Mouse (Mus musculus): Measurements from ENCODE around the gene Lin28b. TPM values are rescaled to one million over a fixed set of nuclear protein-coding genes. Genes with fewer than 3 reads are reported as not detected.
A peak's percentile ranks its signal among the peaks of the same experiment; 100 is the strongest.

Lin28b gene
- polyA plus RNA-seq, 1 experiment: 15.1 TPM

DNA sequence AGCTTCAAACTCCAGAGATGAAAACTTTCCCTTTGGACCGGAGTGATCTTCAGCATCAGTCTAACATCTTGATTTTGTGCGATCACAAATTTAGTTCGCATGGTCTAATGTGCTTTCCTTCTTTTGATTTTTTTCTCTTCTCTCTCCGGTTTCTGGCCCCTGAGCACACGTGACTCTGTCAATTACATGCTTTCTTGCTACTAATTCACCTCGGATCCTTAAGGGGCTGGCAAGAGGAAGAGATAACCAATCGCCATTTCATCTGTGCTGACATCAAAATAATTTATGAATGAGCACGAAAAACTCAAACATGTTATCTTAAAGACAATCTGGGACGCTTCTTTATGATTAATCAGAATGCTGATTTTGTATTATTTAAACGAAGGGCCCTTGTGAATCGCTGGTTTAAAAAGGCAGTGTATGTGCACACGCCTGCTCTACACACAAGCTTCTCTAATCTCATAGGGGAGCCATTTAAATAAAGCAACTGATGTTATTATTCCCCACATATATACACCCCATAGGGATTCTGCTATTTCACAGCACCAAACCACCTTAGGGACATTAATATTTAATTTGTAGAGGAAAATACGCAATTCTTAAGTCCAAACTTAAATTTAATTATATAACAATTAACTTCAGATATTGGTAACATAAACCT, 16.0 kb downstream of the Lin28b start:
- TF ChIP-seq CTCF (IDR thresholded peaks at IDR 0.05; ENCODE audit: borderline replicate concordance, extremely low read depth, insufficient read depth, insufficient read length) (no peak), POLR2A (IDR thresholded peaks at IDR 0.05; ENCODE audit: borderline replicate concordance, extremely low read depth, insufficient read depth, insufficient read length, poor library complexity, severe bottlenecking) (no peak)
- DNase-seq (ENCODE audit: low read depth): peak; percentile 80

DNA sequence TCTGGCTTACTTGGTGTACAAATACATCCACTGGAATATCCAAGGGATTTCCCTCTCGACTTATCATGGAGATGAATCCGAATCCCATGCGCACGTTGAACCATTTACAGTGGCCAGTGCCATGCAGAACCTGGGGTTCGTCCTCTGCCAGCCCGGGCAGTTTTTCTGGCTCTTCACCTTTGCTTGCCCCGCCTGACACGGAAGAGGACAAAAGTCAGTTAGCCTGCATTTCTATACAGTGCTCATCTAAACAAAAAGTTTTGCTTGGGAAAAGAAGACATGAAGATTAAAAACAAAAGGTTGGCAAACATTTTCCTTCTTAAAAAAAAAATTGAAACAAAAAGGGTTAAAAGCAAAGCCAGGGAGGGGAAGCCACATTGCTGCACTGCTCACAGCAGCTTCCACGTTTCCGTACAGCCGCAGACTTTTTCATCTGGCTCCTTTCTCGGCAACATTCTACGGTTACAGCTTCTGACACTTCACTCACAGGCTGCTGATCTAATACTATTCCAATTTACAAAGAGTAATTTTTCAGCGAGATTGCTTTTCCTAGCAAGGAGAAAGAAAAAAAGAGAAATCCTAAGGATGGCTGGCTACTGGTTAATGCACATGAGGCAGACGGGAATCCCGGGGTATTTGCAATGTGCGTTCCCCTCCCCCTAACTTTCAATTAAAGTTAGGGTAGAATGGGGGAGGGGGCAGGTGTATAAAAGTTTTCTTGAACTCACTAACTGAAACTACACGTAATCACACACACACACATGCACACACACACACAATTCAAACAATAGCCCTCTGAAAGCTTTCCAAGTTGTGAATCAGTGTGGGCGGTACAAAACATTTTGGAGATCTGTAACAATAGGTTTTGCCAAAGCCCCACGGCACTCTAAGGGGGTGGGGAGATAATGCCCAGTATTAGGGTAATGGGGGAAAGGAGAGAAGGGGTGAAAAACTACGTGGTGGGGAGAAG, 16.9 kb downstream of the Lin28b start:
- DNase-seq (ENCODE audit: low read depth): peak; percentile 68
- 0 out of 2 replicates have a peak, but pooled peaks have one; percentile 12 for TF ChIP-seq POLR2A (IDR thresholded peaks at IDR 0.05; ENCODE audit: borderline replicate concordance, extremely low read depth, insufficient read depth, insufficient read length, poor library complexity, severe bottlenecking)
- TF ChIP-seq CTCF (IDR thresholded peaks at IDR 0.05; ENCODE audit: borderline replicate concordance, extremely low read depth, insufficient read depth, insufficient read length): no peak

GRCm38 (mm10) chr10:45468180-45468915, 17.8 kb downstream of the Lin28b start:
- no peak for TF ChIP-seq POLR2A (IDR thresholded peaks at IDR 0.05; ENCODE audit: borderline replicate concordance, extremely low read depth, insufficient read depth, insufficient read length, poor library complexity, severe bottlenecking)
- no peak for TF ChIP-seq CTCF (IDR thresholded peaks at IDR 0.05; ENCODE audit: borderline replicate concordance, extremely low read depth, insufficient read depth, insufficient read length)
- peak; percentile 38 for DNase-seq (ENCODE audit: low read depth)

DNA sequence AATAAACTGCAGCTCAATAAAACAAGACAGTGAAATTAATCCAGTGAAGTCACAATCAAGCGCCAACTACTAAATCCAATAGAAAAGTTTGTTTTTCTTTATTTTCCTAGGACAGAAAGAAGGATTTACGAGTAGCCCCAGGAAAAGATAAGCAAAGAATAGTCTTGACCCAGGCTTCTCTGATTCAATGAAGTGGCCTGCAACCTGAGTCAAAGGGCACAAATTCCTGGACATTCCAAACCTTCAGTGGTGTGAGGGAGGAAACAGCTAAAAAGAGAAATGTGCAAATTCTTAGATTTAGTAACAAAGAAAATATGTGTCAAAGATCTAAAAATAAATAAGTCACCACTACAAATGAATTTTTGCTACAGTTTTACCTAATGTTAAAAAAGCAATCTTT, 27.6 kb downstream of the Lin28b start:
- DNase-seq (ENCODE audit: low read depth): no peak

DNA sequence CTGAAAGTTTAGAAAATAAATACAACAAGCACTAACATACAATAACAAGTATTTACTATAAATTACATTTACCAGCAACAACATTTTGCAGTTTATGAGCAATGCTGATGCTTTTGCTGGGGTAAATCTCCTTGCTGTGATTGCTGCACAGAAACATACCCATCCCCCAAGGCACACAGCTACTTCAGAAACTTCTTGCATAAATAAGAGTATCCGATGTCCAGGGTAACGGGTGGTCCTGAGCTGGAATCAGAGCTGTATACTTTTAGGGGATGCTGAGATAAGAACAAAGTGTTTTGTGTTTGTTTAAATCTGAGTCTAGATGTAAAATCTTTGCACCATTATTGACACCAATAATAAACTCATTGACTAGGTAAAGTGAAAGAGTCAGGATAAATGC, 28.1 kb downstream of the Lin28b start:
- TF ChIP-seq CTCF (IDR thresholded peaks at IDR 0.05; ENCODE audit: borderline replicate concordance, extremely low read depth, insufficient read depth, insufficient read length): no peak
- no peak for TF ChIP-seq POLR2A (IDR thresholded peaks at IDR 0.05; ENCODE audit: borderline replicate concordance, extremely low read depth, insufficient read depth, insufficient read length, poor library complexity, severe bottlenecking)
- peak; percentile 7 for DNase-seq (ENCODE audit: low read depth)

More for the DNA sequence above, 27.6 kb downstream of the Lin28b start:
- TF ChIP-seq POLR2A (IDR thresholded peaks at IDR 0.05; ENCODE audit: borderline replicate concordance, extremely low read depth, insufficient read depth, insufficient read length, poor library complexity, severe bottlenecking) (no peak), CTCF (IDR thresholded peaks at IDR 0.05; ENCODE audit: borderline replicate concordance, extremely low read depth, insufficient read depth, insufficient read length) (no peak)

GRCm38 (mm10) chr10:45446625-45447024, 39.6 kb downstream of the Lin28b start:
- no peak for DNase-seq (ENCODE audit: low read depth)

GRCm38 (mm10) chr10:45446215-45446614, 40.0 kb downstream of the Lin28b start:
- peak; percentile 83 for DNase-seq (ENCODE audit: low read depth)

More at GRCm38 (mm10) chr10:45446625-45447024, 39.6 kb downstream of the Lin28b start:
- TF ChIP-seq POLR2A (IDR thresholded peaks at IDR 0.05; ENCODE audit: borderline replicate concordance, extremely low read depth, insufficient read depth, insufficient read length, poor library complexity, severe bottlenecking): no peak
- TF ChIP-seq CTCF (IDR thresholded peaks at IDR 0.05; ENCODE audit: borderline replicate concordance, extremely low read depth, insufficient read depth, insufficient read length): no peak

GRCm38 (mm10) chr10:45422372-45422771, 63.8 kb downstream of the Lin28b start:
- DNase-seq (ENCODE audit: low read depth): no peak
- TF ChIP-seq POLR2A (IDR thresholded peaks at IDR 0.05; ENCODE audit: borderline replicate concordance, extremely low read depth, insufficient read depth, insufficient read length, poor library complexity, severe bottlenecking) (no peak), CTCF (IDR thresholded peaks at IDR 0.05; ENCODE audit: borderline replicate concordance, extremely low read depth, insufficient read depth, insufficient read length) (no peak)

More at GRCm38 (mm10) chr10:45446215-45446614, 40.0 kb downstream of the Lin28b start:
- TF ChIP-seq CTCF (IDR thresholded peaks at IDR 0.05; ENCODE audit: borderline replicate concordance, extremely low read depth, insufficient read depth, insufficient read length): no peak
- peak; percentile 31; the same call in 1 of the 2 replicates for TF ChIP-seq POLR2A (IDR thresholded peaks at IDR 0.05; ENCODE audit: borderline replicate concordance, extremely low read depth, insufficient read depth, insufficient read length, poor library complexity, severe bottlenecking)

DNA sequence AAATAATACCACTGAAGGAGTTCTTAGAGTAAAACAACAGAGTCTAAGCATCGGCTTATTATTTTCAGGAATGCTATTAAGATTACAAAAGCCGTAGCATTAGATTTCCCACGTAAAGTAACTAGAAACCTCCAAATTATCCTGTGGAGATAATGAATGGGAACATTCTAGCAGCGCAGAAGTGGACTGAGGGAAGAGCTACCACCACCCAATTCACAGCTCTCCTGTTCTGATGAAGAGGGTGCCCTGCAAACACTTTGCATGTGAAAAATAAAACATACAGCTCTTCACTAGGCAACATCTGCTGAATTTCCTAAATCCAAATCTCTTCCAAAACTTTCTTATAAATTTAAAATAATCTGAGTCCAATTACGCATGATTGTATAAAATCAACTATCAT, 74.1 kb downstream of the Lin28b start:
- TF ChIP-seq CTCF (IDR thresholded peaks at IDR 0.05; ENCODE audit: borderline replicate concordance, extremely low read depth, insufficient read depth, insufficient read length) (no peak), POLR2A (IDR thresholded peaks at IDR 0.05; ENCODE audit: borderline replicate concordance, extremely low read depth, insufficient read depth, insufficient read length, poor library complexity, severe bottlenecking) (no peak)
- no peak for DNase-seq (ENCODE audit: low read depth)

DNA sequence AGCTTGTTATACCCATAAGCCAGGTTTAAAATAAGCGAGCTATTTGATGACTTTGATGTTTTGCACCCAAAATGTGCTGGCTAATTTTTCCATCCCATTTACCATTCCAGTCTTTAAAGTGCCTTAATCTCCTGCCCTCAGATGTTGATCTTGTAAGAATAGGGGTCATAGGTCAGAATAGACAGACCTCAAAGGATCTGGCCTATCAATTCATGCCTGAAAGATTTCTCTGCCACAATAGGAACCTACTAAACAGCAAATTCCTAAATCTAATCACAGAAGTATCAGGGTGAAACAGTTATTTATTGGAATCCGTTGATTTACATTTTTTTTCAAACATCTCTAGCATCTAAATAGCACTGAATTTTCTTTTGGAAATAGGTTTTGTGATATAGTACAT, 74.5 kb downstream of the Lin28b start:
- DNase-seq (ENCODE audit: low read depth): peak; percentile 31
- TF ChIP-seq POLR2A (IDR thresholded peaks at IDR 0.05; ENCODE audit: borderline replicate concordance, extremely low read depth, insufficient read depth, insufficient read length, poor library complexity, severe bottlenecking) (no peak), CTCF (IDR thresholded peaks at IDR 0.05; ENCODE audit: borderline replicate concordance, extremely low read depth, insufficient read depth, insufficient read length) (no peak)
